7 mouse cellular contexts compared by ENCODE assay signal in the genomic region with DNA sequence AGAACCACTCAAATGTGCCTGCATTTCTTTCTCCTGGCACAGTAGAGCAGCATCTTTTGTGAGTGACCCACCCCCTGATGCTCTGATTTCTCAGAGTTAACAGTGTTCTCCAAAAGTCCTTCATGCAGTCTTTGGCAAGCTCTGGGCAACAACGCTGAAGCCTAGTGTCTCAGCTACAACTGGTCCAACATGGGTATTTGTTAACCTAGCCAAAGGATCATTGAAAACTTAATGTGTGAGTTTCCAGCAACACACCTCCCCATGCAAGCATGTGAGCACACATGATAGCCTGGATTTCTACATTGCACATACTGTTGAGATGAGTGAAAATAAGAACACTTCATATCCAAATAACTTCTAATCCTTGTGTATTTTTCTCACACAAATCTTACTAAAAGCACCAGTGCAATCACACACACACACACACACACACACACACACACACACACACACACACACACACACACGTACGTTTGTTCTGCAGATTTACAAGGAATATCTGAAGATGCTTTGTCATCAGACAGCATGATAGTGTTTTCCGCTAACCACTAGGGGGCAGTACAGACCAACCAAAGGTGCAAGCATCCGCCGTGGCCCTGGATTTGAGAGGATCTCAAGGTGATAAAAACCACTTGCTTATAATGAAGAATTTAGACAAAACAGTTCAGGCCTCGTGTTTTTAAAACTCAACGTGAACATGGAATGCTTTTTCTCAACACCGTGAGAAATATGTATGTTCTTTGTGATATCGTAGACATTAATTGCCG. TPM values are rescaled to one million over a fixed set of nuclear protein-coding genes. Genes with fewer than 3 reads are reported as not detected.
A peak's percentile ranks its signal among the peaks of the same experiment; 100 is the strongest.
DNase-seq lines count a peak whose midpoint lies in the region; ATAC-seq and TF ChIP-seq lines count a peak whose summit lies in the region.

No protein-coding gene starts in this region.

- no peak overlapping the region for H3K9ac ChIP-seq in forebrain, embryonic 16.5 days (replicated peaks; ENCODE audit: low read depth, low read length)
- no peak overlapping the region for H3K9ac ChIP-seq in hindbrain, embryonic 13.5 days

- peak; percentile 84 for TF ChIP-seq CTCF in Patski (IDR thresholded peaks at IDR 0.05)

- 20% methylated on average over 11 of the region's 11 CpGs for WGBS in forebrain, embryonic 16.5 days
- WGBS in hindbrain, embryonic 13.5 days, result 22% methylated on average over 11 of the region's 11 CpGs

- POLR2A ChIA-PET in Patski (lab: Charles Lee), result interaction anchor here (1.0 kb wide), 1 partner anchor 224 kb away, joined by 3 read pairs; no protein-coding TSS in a partner anchor

- H3K4me3 ChIP-seq in forebrain, embryonic 16.5 days (replicated peaks; ENCODE audit: low read length), result no peak overlapping the region
- no peak overlapping the region for H3K4me3 ChIP-seq in hindbrain, embryonic 13.5 days

- DNase-seq in Patski (ENCODE audit: low read depth, low spot score), result no peak
- peak; percentile 71 for DNase-seq in cerebellum, adult 11 months
- DNase-seq in layer of hippocampus, postnatal 25 days (ENCODE audit: extremely low spot score in 1 of 2, low spot score in 1 of 2), result peak; percentile 65 to 85
- DNase-seq in right cerebral cortex, postnatal 14 days, result peak; percentile 86

- no peaks in the 10 kb centered on the region for H3K36me3 ChIP-seq in forebrain, embryonic 16.5 days (ENCODE audit: control insufficient read depth, insufficient read depth)
- H3K36me3 ChIP-seq in hindbrain, embryonic 13.5 days, result no peaks in the 10 kb centered on the region

- H3K4me2 ChIP-seq in forebrain, embryonic 16.5 days (ENCODE audit: low read length), result no peak overlapping the region
- no peak overlapping the region for H3K4me2 ChIP-seq in hindbrain, embryonic 13.5 days

- CTCF ChIA-PET in Patski (lab: Charles Lee), result interaction anchor here (0.7 to 1.6 kb wide), 6 partner anchors 9 to 342 kb away, joined by 3 to 4 read pairs (median 3); no protein-coding TSS in a partner anchor

- H3K4me1 ChIP-seq in forebrain, embryonic 16.5 days (replicated peaks; ENCODE audit: control insufficient read depth, insufficient read depth, low read length), result 0 out of 2 replicates have a peak, but pooled peaks cover 2% of the 10 kb centered on the region
- H3K4me1 ChIP-seq in hindbrain, embryonic 13.5 days (replicated peaks), result peaks cover 8% of the 10 kb centered on the region

- no peak overlapping the region for H3K27ac ChIP-seq in forebrain, embryonic 16.5 days (ENCODE audit: low read length)
- H3K27ac ChIP-seq in hindbrain, embryonic 13.5 days, result no peak overlapping the region

- in situ Hi-C loops in Patski (cut with MboI; ENCODE audit: low pct_unique_long_range_greater_than_20kb), result loop anchor here (5.0 kb wide), 1 partner anchor 206 kb away; no protein-coding TSS in a partner anchor

- H3K9me3 ChIP-seq in forebrain, embryonic 16.5 days (ENCODE audit: control insufficient read depth, low read length), result no peaks in the 10 kb centered on the region
- H3K9me3 ChIP-seq in hindbrain, embryonic 13.5 days, result no peaks in the 10 kb centered on the region

- ATAC-seq in Patski, result no peak
- ATAC-seq in forebrain, embryonic 16.5 days, result peak; percentile 87
- peak; percentile 65; the same call in 1 of the 2 replicates for ATAC-seq in hindbrain, embryonic 13.5 days (ENCODE audit: low FRiP score)
- peak; percentile 87 for ATAC-seq in megakaryocyte, adult 5-6 weeks (ENCODE audit: poor library complexity, severe bottlenecking)

- no peaks in the 10 kb centered on the region for H3K27me3 ChIP-seq in Patski
- no peaks in the 10 kb centered on the region for H3K27me3 ChIP-seq in forebrain, embryonic 16.5 days (replicated peaks; ENCODE audit: control insufficient read depth, insufficient read depth, low read length)
- no peaks in the 10 kb centered on the region for H3K27me3 ChIP-seq in hindbrain, embryonic 13.5 days

RNA-seq across cellular contexts. Expression of gene Dapl1, which starts 56.9 kb away (rescaled TPM):
- not detected for polyA plus RNA-seq in Patski (2021)
- polyA plus RNA-seq in forebrain, embryonic 16.5 days (2015; fragmentation: Nextera tagmentation; extraction: Ambion mirVana), result 0.47 TPM in 1 of 2 replicates, not detected in the other
- 1.6 TPM in 1 of 2 replicates, not detected in the other for polyA plus RNA-seq in hindbrain, embryonic 13.5 days (2015; fragmentation: Nextera tagmentation; extraction: Ambion mirVana)
- total RNA-seq in layer of hippocampus, postnatal 25 days (2021), result not detected
- 0.43 TPM in 1 of 2 replicates, not detected in the other for total RNA-seq in megakaryocyte, adult 5-6 weeks (2015)
- 0.66 TPM in 1 of 2 replicates, not detected in the other for total RNA-seq in megakaryocyte, adult 5-6 weeks (2017)
